Mouse (Mus musculus): ENCODE data around the gene Tcp11x2. TPM values are rescaled to one million over a fixed set of nuclear protein-coding genes. Genes with fewer than 3 reads are reported as not detected.

Tcp11x2 gene
- under 1 TPM in 1 of 2 experiments, not detected in 1; 0.08 TPM for polyA plus RNA-seq (2012; fragmentation: generic; extraction: Trizol)

DNA sequence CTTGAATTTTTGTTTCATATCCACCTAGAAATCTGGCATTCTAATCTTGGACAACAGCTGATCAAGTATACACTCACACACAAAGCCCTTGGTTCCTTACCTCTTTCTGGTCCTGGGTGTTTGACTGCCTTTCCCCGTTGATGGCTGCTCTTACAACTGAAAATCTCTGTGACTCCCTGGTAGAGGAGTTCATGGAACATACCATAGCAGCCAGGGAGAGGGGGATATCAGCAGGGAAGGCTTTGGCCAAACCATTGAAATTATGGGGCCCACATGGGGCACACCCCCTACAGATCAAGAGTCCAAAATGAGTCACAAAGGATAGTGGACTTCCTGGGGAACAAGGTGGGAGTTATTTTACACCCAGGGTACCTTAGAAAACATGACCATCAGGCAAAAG lies at the start of gene Tcp11x2:
Tcp11x2 (minus strand) TSS at position 158 of the 400 bp plus-strand sequence.

DNA sequence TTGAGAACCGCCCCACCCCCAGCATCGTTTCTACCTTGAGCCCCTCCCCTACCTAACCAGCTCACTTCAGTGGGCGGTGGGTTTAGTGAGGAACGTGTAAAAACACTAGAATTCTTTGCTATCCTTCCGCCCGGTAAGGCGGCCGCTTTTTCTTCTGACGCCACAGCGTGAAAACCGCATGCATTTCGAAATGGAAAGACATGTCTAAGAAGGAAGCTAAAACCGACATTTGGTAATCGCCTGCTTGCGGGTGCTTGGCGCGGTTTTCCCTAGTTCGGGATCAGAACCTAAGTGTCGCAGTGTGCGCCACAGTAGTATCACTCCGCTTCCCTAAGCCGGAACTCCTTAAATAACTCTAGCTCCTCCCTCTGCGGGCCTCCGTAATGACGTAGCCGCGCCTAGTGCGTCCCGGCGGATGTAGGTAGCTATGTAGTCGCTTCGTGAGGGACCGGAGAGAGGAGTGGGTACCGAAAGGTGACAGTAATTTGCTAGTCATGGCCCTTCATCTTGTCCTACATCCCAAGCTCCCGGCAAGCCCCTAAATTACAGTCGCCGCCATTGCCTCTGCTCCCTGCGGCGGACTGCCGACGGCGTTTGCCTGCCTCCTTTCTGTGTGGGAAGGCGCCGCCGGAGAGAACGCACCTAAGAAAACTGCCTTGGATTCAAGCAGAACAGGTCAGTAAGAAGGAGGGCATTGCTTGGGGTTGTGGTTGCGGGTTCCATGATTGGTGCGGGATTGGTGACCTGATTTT lies 48.9 kb upstream of the Tcp11x2 start, which contains the start of the genes Armcx5 and Gprasp1:
Armcx5 (plus strand) TSS at position 430 of the 752 bp plus-strand sequence.
Gprasp1 (plus strand) TSS at position 430 of the 752 bp plus-strand sequence.

DNA sequence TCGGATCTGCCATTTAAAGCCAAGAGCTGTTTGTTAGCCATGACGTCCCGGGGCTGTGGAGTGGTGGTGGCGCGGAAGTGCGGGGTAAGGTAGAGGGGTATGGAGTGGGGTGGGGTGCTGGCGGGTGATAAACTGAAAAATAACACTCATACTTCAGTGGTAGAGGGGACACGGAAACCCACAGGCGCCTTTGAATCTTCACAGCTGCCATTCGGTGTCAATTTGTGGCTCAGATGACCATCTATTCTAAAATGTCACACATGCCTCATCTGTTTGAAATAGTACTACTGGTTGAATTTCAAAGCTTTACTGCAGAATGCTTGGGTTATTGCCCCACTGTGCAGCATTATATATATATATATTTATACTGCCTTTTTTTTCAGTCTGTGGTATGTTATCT lies 31.6 kb upstream of the Tcp11x2 start, which contains the start of gene Tmsb15a:
Tmsb15a (minus strand) TSS at position 101 of the 400 bp plus-strand sequence.

GRCm38 (mm10) chrX:135627605-135628004 lies 66.0 kb downstream of the Tcp11x2 start, which contains the start of gene Prame:
TSS of gene Prame (minus strand) at chrX:135627705.

Other genes with a start within 250 kb of the Tcp11x2 start
- gene AV320801, start 199.2 kb downstream of the Tcp11x2 start, polyA plus RNA-seq (2012; fragmentation: generic; extraction: Trizol) = not detected
- gene Nxf7, start 95.0 kb downstream of the Tcp11x2 start, polyA plus RNA-seq (2012; fragmentation: generic; extraction: Trizol) = under 1 TPM in 1 of 2 experiments, not detected in 1; 0.02 TPM
- gene Prame, start 66.1 kb downstream of the Tcp11x2 start, polyA plus RNA-seq (2012; fragmentation: generic; extraction: Trizol) = not detected
- not detected for gene Tmsb15a, start 31.5 kb upstream of the Tcp11x2 start, polyA plus RNA-seq (2012; fragmentation: generic; extraction: Trizol)
- 1 to 10 TPM in 1 of 2 experiments, under 1 TPM in 1; 0.08 to 1.4 TPM for gene Armcx5, start 48.9 kb upstream of the Tcp11x2 start, polyA plus RNA-seq (2012; fragmentation: generic; extraction: Trizol)
- gene Gprasp1, start 48.9 kb upstream of the Tcp11x2 start, polyA plus RNA-seq (2012; fragmentation: generic; extraction: Trizol) = 1 to 10 TPM; 1.1 to 3.8 TPM
- gene Bhlhb9, start 103.8 kb upstream of the Tcp11x2 start, polyA plus RNA-seq (2012; fragmentation: generic; extraction: Trizol) = under 1 TPM; 0.04 to 0.72 TPM
- under 1 TPM in 1 of 2 experiments, not detected in 1; 0.01 TPM for gene Gprasp2, start 145.2 kb upstream of the Tcp11x2 start, polyA plus RNA-seq (2012; fragmentation: generic; extraction: Trizol)

All from C3H10T1/2 (cell line).